Mouse (Mus musculus) granulocyte monocyte progenitor cell, adult 5-6 weeks (primary cell): ENCODE results near the gene Olfr478. TPM values are rescaled to one million over a fixed set of nuclear protein-coding genes. Genes with fewer than 3 reads are reported as not detected.
"Not testable (repeated sequence)": the region's sequence is repeated elsewhere in the genome, so short reads cannot be mapped to it uniquely, and the experiment has no call there.

ENCODE experiments used
- ATAC-seq: replicated peaks from 2 replicates; pipeline ENCODE4 v1.8.0; 2016; ENCODE audit warnings: mild to moderate bottlenecking, moderate TSS enrichment, inconsistent platforms; ENCODE audit not compliant: poor library complexity, severe bottlenecking
- total RNA-seq, 2 experiments: library from RNA; stranded (forward) in 1 of 2; stranded (reverse) in 1 of 2; fragments of 200-712, 200-1000 nt in 1 of 2; fragments of >200 nt in 1 of 2; fragmentation: Nextera tagmentation in 1 of 2; gene quantifications; 2 replicates each; pipeline ENCODE4 v1.2.3; 2014 to 2017

The Olfr478 gene
- total RNA-seq (2014; fragmentation: Nextera tagmentation) (not detected in 2 replicates), total RNA-seq (2017) (not detected in 2 replicates)

DNA sequence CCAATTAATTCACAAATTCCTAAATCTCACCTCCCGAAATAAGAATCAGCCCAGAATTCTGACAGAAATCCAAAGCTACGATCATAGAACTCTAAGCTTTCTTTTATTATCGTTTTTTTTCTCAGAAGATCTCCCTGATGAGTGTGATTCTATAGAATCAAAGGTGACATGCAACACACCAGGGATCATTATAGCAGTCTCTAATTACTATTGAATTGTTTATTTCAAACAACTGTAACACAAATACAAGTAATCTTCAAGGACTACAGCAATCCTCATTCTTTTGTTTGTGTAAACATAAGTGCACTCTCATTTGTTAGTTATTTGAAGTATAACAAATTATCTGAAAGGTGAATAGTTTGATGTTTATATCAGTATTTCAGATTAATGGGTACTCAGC is at the start of gene Olfr478:
Olfr478 (minus strand) TSS at position 101 of the 400 bp plus-strand sequence.
- ATAC-seq: no peak

- ATAC-seq: no peak
Measured at GRCm38 (mm10) chr7:108079555-108079954, 45.8 kb upstream of the Olfr478 start, which contains the start of gene Olfr481. TSS of gene Olfr481 (plus strand) at chr7:108079855.

- no peak for ATAC-seq
Measured at GRCm38 (mm10) chr7:108067246-108067645, 33.5 kb upstream of the Olfr478 start, which contains the start of gene Olfr480. TSS of gene Olfr480 (minus strand) at chr7:108067346.

GRCm38 (mm10) chr7:108050393-108050792 is 16.6 kb upstream of the Olfr478 start, which contains the start of gene Olfr479:
TSS of gene Olfr479 (plus strand) at chr7:108050693.
- no peak for ATAC-seq

DNA sequence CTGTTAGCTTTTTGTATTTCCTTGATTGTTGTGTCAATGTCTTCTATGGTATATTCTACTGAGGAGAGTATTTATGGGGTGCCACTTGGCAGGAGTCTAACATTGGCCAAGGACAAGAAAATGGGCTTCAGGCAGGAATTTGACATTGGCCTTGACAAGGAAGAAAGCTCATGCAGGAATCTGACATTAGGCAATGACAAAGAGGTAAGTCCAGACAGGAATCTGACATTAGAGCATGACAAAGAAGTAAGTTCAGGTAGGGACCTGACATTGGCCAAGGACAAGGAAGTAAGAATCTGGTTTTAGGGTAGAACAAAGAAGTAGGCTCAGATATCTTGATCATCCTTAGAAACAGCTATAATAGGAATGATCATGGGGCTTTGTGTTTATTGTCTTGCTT is 19.5 kb downstream of the Olfr478 start:
- not testable (repeated sequence) for ATAC-seq

- no peak for ATAC-seq
Measured at GRCm38 (mm10) chr7:107986393-107986792, 47.4 kb downstream of the Olfr478 start, which contains the start of gene Olfr477. TSS of gene Olfr477 (plus strand) at chr7:107986693.

Other genes starting within 250 kb of the Olfr478 start
- not detected in 2 replicates for gene Ovch2, start 232.8 kb downstream of the Olfr478 start, total RNA-seq (2014; fragmentation: Nextera tagmentation)
- not detected in 2 replicates for gene Ovch2, start 232.8 kb downstream of the Olfr478 start, total RNA-seq (2017)
- gene Olfr467, start 221.7 kb downstream of the Olfr478 start, total RNA-seq (2014; fragmentation: Nextera tagmentation): not detected in 2 replicates
- not detected in 2 replicates for gene Olfr467, start 221.7 kb downstream of the Olfr478 start, total RNA-seq (2017)
- gene Olfr469, start 208.4 kb downstream of the Olfr478 start, total RNA-seq (2014; fragmentation: Nextera tagmentation): not detected in 2 replicates
- gene Olfr469, start 208.4 kb downstream of the Olfr478 start, total RNA-seq (2017): not detected in 2 replicates
- gene Olfr470, start 186.5 kb downstream of the Olfr478 start, total RNA-seq (2014; fragmentation: Nextera tagmentation): not detected in 2 replicates
- gene Olfr470, start 186.5 kb downstream of the Olfr478 start, total RNA-seq (2017): not detected in 2 replicates
- not detected in 2 replicates for gene Olfr472, start 136.1 kb downstream of the Olfr478 start, total RNA-seq (2014; fragmentation: Nextera tagmentation)
- 0.05 TPM in 1 of 2 replicates, not detected in the other for gene Olfr472, start 136.1 kb downstream of the Olfr478 start, total RNA-seq (2017)
- gene Olfr473, start 103.5 kb downstream of the Olfr478 start, total RNA-seq (2014; fragmentation: Nextera tagmentation): not detected in 2 replicates
- not detected in 2 replicates for gene Olfr473, start 103.5 kb downstream of the Olfr478 start, total RNA-seq (2017)
- gene Olfr474, start 79.3 kb downstream of the Olfr478 start, total RNA-seq (2014; fragmentation: Nextera tagmentation): not detected in 2 replicates
- gene Olfr474, start 79.3 kb downstream of the Olfr478 start, total RNA-seq (2017): not detected in 2 replicates
- not detected in 2 replicates for gene Olfr476, start 69.2 kb downstream of the Olfr478 start, total RNA-seq (2014; fragmentation: Nextera tagmentation)
- not detected in 2 replicates for gene Olfr476, start 69.2 kb downstream of the Olfr478 start, total RNA-seq (2017)
- gene Olfr477, start 47.3 kb downstream of the Olfr478 start, total RNA-seq (2014; fragmentation: Nextera tagmentation): not detected in 2 replicates
- gene Olfr477, start 47.3 kb downstream of the Olfr478 start, total RNA-seq (2017): not detected in 2 replicates
- not detected in 2 replicates for gene Olfr479, start 16.7 kb upstream of the Olfr478 start, total RNA-seq (2014; fragmentation: Nextera tagmentation)
- not detected in 2 replicates for gene Olfr479, start 16.7 kb upstream of the Olfr478 start, total RNA-seq (2017)
- gene Olfr480, start 33.4 kb upstream of the Olfr478 start, total RNA-seq (2014; fragmentation: Nextera tagmentation): not detected in 2 replicates
- gene Olfr480, start 33.4 kb upstream of the Olfr478 start, total RNA-seq (2017): not detected in 2 replicates
- not detected in 2 replicates for gene Olfr481, start 45.9 kb upstream of the Olfr478 start, total RNA-seq (2014; fragmentation: Nextera tagmentation)
- not detected in 2 replicates for gene Olfr481, start 45.9 kb upstream of the Olfr478 start, total RNA-seq (2017)
- not detected in 2 replicates for gene Olfr482, start 63.6 kb upstream of the Olfr478 start, total RNA-seq (2014; fragmentation: Nextera tagmentation)
- 0.10 TPM in 1 of 2 replicates, not detected in the other for gene Olfr482, start 63.6 kb upstream of the Olfr478 start, total RNA-seq (2017)
- not detected in 2 replicates for gene Olfr483, start 66.9 kb upstream of the Olfr478 start, total RNA-seq (2014; fragmentation: Nextera tagmentation)
- not detected in 2 replicates for gene Olfr483, start 66.9 kb upstream of the Olfr478 start, total RNA-seq (2017)
- not detected in 2 replicates for gene Olfr484, start 93.5 kb upstream of the Olfr478 start, total RNA-seq (2014; fragmentation: Nextera tagmentation)
- gene Olfr484, start 93.5 kb upstream of the Olfr478 start, total RNA-seq (2017): not detected in 2 replicates
- not detected in 2 replicates for gene Olfr485, start 125.9 kb upstream of the Olfr478 start, total RNA-seq (2014; fragmentation: Nextera tagmentation)
- not detected in 2 replicates for gene Olfr485, start 125.9 kb upstream of the Olfr478 start, total RNA-seq (2017)
- gene Olfr486, start 138.8 kb upstream of the Olfr478 start, total RNA-seq (2014; fragmentation: Nextera tagmentation): not detected in 2 replicates
- not detected in 2 replicates for gene Olfr486, start 138.8 kb upstream of the Olfr478 start, total RNA-seq (2017)
- not detected in 2 replicates for gene Olfr487, start 180.6 kb upstream of the Olfr478 start, total RNA-seq (2014; fragmentation: Nextera tagmentation)
- gene Olfr487, start 180.6 kb upstream of the Olfr478 start, total RNA-seq (2017): not detected in 2 replicates
- gene Olfr488, start 224.4 kb upstream of the Olfr478 start, total RNA-seq (2014; fragmentation: Nextera tagmentation): not detected in 2 replicates
- gene Olfr488, start 224.4 kb upstream of the Olfr478 start, total RNA-seq (2017): not detected in 2 replicates